Mouse (Mus musculus) Patski (cell line): ENCODE measurements around the gene Polr3k. TPM values are rescaled to one million over a fixed set of nuclear protein-coding genes. Genes with fewer than 3 reads are reported as not detected.

Experiments
- ATAC-seq: fragments of 100-300 bp; one replicate; pipeline ENCODE4 v1.8.0; 2021
- CTCF ChIA-PET: fragments of 350-600 bp; sonication (Branson Sonifier 250); formaldehyde crosslinking; loops from one replicate; lab custom pipeline; 2022; ENCODE audit warnings: inconsistent platforms; lab: Charles Lee
- POLR2A ChIA-PET: fragments of 350-600 bp; sonication (Branson Sonifier 250); formaldehyde crosslinking; loops from one replicate; lab custom pipeline; 2022; ENCODE audit warnings: antibody characterized with exemption, inconsistent platforms; lab: Charles Lee
- DNase-seq: peaks from one replicate; pipeline ENCODE4 v3.0.0-alpha.2; 2011; ENCODE audit warnings: low read depth, low spot score
- H3K27me3 ChIP-seq: fragments of 371-371 bp; one replicate; pipeline ENCODE4 v1.5.1; 2021
- CTCF ChIP-seq: fragments of 100-300 bp; IDR thresholded peaks from one replicate; pipeline ENCODE4 v1.5.1; 2021
- in situ Hi-C: fragments of 300-500 bp; cut with MboI; formaldehyde crosslinking; loops from 3 replicates; pipeline ENCODE4 v1.11.1; 2018; ENCODE audit warnings: low pct_unique_long_range_greater_than_20kb, mixed read lengths
- polyA plus RNA-seq: library from polyadenylated mRNA; unstranded; gene quantifications from one replicate; pipeline ENCODE4 v1.2.3, GENCODE M21; 2021

Gene Polr3k
- 24.3 TPM for polyA plus RNA-seq

DNA sequence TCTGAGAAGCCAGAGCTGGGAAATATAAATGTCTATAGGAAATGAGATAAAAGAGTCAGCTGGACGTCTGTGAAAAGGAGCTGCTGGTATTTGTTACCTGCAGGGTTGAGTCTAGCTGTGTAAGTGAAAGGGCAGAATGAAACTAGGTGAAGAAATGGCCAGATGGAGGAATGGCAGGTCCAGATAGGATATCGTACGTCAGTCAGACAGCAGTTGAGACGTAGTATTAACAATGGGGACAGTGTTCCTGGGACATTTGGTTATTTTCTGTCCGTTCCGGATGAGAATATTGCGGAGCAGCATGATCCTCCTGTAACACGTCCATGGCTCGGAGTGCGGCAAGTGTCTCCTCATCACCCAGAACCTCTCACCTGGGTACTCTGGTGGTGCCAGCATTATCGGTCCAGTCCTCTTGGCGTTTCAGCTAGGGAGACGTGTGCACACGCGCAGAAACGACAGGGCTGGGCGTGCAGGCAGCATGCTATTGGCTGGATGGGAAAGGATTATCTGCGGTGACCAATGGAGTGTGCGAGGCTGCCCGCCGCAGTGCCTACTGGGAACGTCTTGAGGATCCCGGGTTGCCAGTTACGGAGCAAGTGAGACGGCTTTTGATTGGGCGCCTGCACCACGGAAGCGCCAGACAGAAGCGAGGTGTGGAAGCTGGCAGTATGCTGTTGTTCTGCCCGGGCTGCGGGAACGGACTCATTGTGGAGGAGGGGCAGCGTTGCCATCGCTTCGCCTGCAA, at the start of gene Polr3k:
Polr3k (plus strand) TSS at position 547 of the 745 bp plus-strand sequence.
- H3K27me3 ChIP-seq, result no peaks in the 10 kb centered on the region
- TF ChIP-seq CTCF, result no peak
- POLR2A ChIA-PET, result interaction anchor here (0.6 kb wide), 2 partner anchors 12 to 960 kb away, joined by 4 to 7 read pairs; no protein-coding TSS in a partner anchor
- peak; percentile 79 for DNase-seq
- ATAC-seq, result peak; percentile 100
- in situ Hi-C loops, result loop anchor here (10.0 kb wide), 1 partner anchor 89 kb away; no protein-coding TSS in a partner anchor
- CTCF ChIA-PET, result interaction anchor here (0.8 to 1.0 kb wide), 2 partner anchors 12 to 183 kb away, joined by 3 read pairs; no protein-coding TSS in a partner anchor

DNA sequence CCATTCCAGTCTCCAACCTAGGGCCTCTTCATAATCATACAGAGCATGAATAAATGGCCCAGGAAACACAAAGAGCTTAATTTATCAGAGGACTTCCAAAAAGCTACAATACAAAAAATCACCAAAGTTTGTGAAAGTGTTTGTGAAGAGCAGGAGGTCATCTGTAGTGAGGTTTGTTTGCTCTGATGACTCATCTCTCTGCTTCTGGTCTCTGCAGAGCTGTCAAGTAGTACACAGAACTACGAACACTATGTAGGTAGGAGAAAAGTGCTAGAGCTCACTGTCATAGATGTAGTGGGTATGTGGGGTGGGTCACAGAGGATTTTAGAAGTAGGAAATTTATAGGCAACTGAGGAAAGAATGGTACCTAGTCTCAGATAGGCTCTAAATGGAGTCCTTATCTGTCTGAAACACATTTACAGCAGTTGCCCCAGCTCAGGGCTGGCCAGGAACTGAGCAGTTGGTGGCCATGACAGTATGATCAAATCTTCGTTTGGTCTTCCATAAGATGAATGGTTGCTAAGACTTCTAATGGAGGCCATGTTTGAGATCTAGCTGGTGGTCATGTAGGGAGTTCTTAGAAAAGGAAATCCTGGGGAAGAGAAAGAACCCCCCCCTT, 35.0 kb upstream of the Polr3k start:
- ChIA-PET CTCF (interaction anchor here (1.3 kb wide), 1 partner anchor 38 kb away, joined by 3 read pairs; no protein-coding TSS in a partner anchor), POLR2A (no interaction called here)
- ATAC-seq (no peak), DNase-seq (no peak)
- peaks cover 23% of the 10 kb centered on the region for H3K27me3 ChIP-seq
- in situ Hi-C loops, result no loop called here
- no peak for TF ChIP-seq CTCF

DNA sequence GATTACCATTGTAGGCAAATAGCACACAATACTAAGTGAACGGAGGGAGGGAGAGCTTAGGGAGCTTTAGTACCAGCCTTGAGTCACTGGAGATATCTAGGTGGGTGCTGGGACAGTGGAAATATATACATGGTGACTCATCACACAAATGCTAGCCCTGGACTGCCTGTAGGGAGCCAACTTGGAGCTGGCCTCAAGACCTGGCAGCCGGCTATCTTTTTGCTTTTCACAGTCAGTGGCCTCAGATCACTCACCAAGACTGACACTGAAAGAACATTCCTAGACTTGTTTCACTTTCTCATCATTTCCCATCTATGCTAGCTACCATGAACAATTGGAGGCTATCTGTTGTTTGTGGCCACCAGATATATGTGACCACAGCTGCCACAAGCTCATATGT, 31.4 kb upstream of the Polr3k start:
- peaks cover 4% of the 10 kb centered on the region for H3K27me3 ChIP-seq
- no peak for TF ChIP-seq CTCF
- in situ Hi-C loops, result no loop called here
- CTCF ChIA-PET, result interaction anchor here (1.1 to 2.3 kb wide), 3 partner anchors 27 to 47 kb away, joined by 3 to 6 read pairs (median 3); no protein-coding TSS in a partner anchor
- peak; percentile 91 for ATAC-seq
- POLR2A ChIA-PET, result no interaction called here
- no peak for DNase-seq

- no peak for TF ChIP-seq CTCF
- in situ Hi-C loops, result no loop called here
- ATAC-seq (peak; percentile 92), DNase-seq (peak; percentile 59)
- CTCF ChIA-PET, result interaction anchor here (1.9 kb wide), 1 partner anchor 9 kb away, joined by 4 read pairs; no protein-coding TSS in a partner anchor
- POLR2A ChIA-PET, result interaction anchor here (0.9 kb wide), 2 partner anchors 30 to 31 kb away, joined by 3 read pairs; no protein-coding TSS in a partner anchor
- no peaks in the 10 kb centered on the region for H3K27me3 ChIP-seq
Measured at GRCm38 (mm10) chr2:181837372-181838292, 26.5 kb upstream of the Polr3k start, which contains the start of gene Pcmtd2. Gene Pcmtd2, plus strand, starts transcription at chr2:181837854.

- ATAC-seq, result no peak
- no peak for DNase-seq
- ChIA-PET CTCF (no interaction called here), POLR2A (no interaction called here)
- no peaks in the 10 kb centered on the region for H3K27me3 ChIP-seq
- no peak for TF ChIP-seq CTCF
- in situ Hi-C loops, result no loop called here
Measured at GRCm38 (mm10) chr2:181838293-181838680, 25.9 kb upstream of the Polr3k start.

- no peak for TF ChIP-seq CTCF
- CTCF ChIA-PET, result interaction anchor here (1.0 to 1.2 kb wide), 2 partner anchors 9 to 10 kb away, joined by 3 to 4 read pairs; no protein-coding TSS in a partner anchor
- POLR2A ChIA-PET, result no interaction called here
Measured at GRCm38 (mm10) chr2:181845709-181846394, 18.3 kb upstream of the Polr3k start.

DNA sequence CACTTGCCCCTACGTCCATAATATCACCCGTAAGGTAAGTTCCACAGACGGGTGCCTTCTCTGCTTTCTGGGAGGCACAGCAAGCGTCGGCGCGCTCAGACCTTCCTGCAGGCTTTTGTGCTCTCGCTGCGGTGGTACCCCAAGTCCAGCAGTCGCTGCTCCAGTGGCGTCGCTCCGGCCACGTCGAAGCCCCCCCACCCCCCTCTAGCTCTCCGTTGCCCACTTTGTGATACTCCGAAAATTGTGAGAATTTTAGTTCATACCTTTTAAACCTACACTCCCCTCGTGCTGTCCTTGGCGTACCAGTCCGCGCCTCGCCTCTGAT, 361 bp downstream of the Polr3k start:
- ATAC-seq (peak; percentile 26), DNase-seq (no peak)
- in situ Hi-C loops, result loop anchor here (10.0 kb wide), 1 partner anchor 90 kb away; no protein-coding TSS in a partner anchor
- TF ChIP-seq CTCF, result no peak
- no peaks in the 10 kb centered on the region for H3K27me3 ChIP-seq
- CTCF ChIA-PET, result interaction anchor here (0.8 kb wide), 1 partner anchor 183 kb away, joined by 3 read pairs; no protein-coding TSS in a partner anchor
- POLR2A ChIA-PET, result interaction anchor here (0.6 kb wide), 1 partner anchor 12 kb away, joined by 4 read pairs; no protein-coding TSS in a partner anchor

More at GRCm38 (mm10) chr2:181845709-181846394, 18.3 kb upstream of the Polr3k start:
- ATAC-seq (no peak), DNase-seq (no peak)
- no peaks in the 10 kb centered on the region for H3K27me3 ChIP-seq
- in situ Hi-C loops, result no loop called here

DNA sequence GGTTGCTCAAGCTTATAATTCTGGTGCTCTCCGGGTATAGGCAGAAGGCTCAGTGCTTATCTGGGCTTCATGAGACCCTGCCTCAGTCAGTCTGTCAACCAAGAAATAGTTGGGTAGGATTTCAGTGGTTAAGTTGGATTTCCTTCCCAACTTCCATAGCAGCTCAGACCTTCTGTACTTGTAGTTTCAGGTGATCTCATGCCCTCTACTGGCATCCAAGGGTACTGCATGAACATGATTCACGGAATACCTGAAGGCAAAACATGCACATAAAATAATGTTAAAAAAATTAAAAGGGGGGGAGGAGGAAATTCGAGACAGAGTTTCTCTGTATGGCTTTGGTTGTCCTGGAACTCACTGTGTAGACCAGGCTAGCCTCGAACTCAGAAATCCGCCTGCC, 2.8 kb downstream of the Polr3k start:
- peak; percentile 82 for TF ChIP-seq CTCF
- ATAC-seq (no peak), DNase-seq (peak; percentile 22)
- ChIA-PET POLR2A (no interaction called here), CTCF (interaction anchor here (0.8 to 2.1 kb wide), 14 partner anchors 15 to 188 kb away, joined by 3 to 11 read pairs (median 4); no protein-coding TSS in a partner anchor)
- in situ Hi-C loops, result loop anchor here (5.0 to 10.0 kb wide), 2 partner anchors 92 to 145 kb away; no protein-coding TSS in a partner anchor
- H3K27me3 ChIP-seq, result no peaks in the 10 kb centered on the region

- H3K27me3 ChIP-seq, result no peaks in the 10 kb centered on the region
- in situ Hi-C loops, result no loop called here
- POLR2A ChIA-PET, result no interaction called here
- no peak for DNase-seq
- CTCF ChIA-PET, result no interaction called here
- no peak for ATAC-seq
- TF ChIP-seq CTCF, result no peak
Measured at GRCm38 (mm10) chr2:181871039-181871438, 6.9 kb downstream of the Polr3k start.
